Mouse (Mus musculus): ENCODE data around the gene Notch1.

DNA sequence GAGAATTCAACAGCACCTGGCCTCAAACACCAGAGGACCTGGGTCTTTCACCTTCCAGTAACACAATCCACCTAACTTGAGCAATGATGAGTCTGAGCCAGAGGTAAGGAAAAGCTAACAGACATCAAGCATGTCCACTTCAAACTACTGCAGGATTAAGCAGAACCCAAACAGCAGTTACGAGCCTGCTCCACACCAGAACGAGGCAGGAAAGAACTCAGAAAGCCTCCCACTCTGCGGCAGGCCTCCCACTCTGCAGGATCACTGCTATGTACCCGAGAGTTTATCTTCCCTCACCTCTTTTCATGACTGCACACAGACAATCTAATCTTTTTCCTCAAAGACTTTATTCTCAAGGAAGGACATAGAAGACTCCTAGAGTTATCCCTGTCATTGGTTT lies 79.2 kb downstream of the Notch1 start:
- no peak for TF ChIP-seq CTCF (IDR thresholded peaks at IDR 0.05; ENCODE audit: low read depth)
- TF ChIP-seq EP300 (IDR thresholded peaks at IDR 0.05; ENCODE audit: low read depth), result no peak

All from liver, postnatal 0 days (tissue).